Mouse (Mus musculus): ENCODE measurements around the gene D630003M21Rik. TPM values are rescaled to one million over a fixed set of nuclear protein-coding genes. Genes with fewer than 3 reads are reported as not detected.

D630003M21Rik gene
- polyA plus RNA-seq, 1 experiment, result 2.8 TPM

- no peaks in the 10 kb centered on the region for H3K36me3 ChIP-seq (ENCODE audit: control insufficient read depth, insufficient read depth, low read length)
- H3K4me1 ChIP-seq (ENCODE audit: control insufficient read depth, insufficient read depth, low read length), result peaks cover 6% of the 10 kb centered on the region
- H3K27ac ChIP-seq (ENCODE audit: control insufficient read depth, insufficient read depth, low read depth, low read length), result no peak overlapping the region
Measured at GRCm38 (mm10) chr2:158133050-158133449, 96.0 kb downstream of the D630003M21Rik start.

More at GRCm38 (mm10) chr2:158133050-158133449, 96.0 kb downstream of the D630003M21Rik start:
- H3K27me3 ChIP-seq (ENCODE audit: control insufficient read depth, insufficient read depth, low read length), result no peaks in the 10 kb centered on the region
- TF ChIP-seq CTCF (IDR thresholded peaks at IDR 0.05; ENCODE audit: control insufficient read depth, insufficient read depth, insufficient replicate concordance, low read depth, low read length) (no peak), POLR2A (IDR thresholded peaks at IDR 0.05; ENCODE audit: control insufficient read depth, low read depth, low read length) (no peak)
- no peak overlapping the region for H3K4me3 ChIP-seq (ENCODE audit: control insufficient read depth, low read depth, low read length)

Other genes with a start within 250 kb of the D630003M21Rik start
- gene Tti1, start 200.8 kb downstream of the D630003M21Rik start, polyA plus RNA-seq (2012; rRNA removed), result 17.7 and 17.9 TPM in 2 replicates
- 7.2 and 7.3 TPM in 2 replicates for gene Rprd1b, start 200.7 kb downstream of the D630003M21Rik start, polyA plus RNA-seq (2012; rRNA removed)
- 9.5 and 10.0 TPM in 2 replicates for gene Tgm2, start 82.8 kb downstream of the D630003M21Rik start, polyA plus RNA-seq (2012; rRNA removed)
- gene Bpi, start 28.9 kb upstream of the D630003M21Rik start, polyA plus RNA-seq (2012; rRNA removed), result 60.2 and 67.8 TPM in 2 replicates
- gene Lbp, start 77.3 kb upstream of the D630003M21Rik start, polyA plus RNA-seq (2012; rRNA removed), result 14.9 and 17.2 TPM in 2 replicates
- 2.4 and 3.4 TPM in 2 replicates for gene Snhg11, start 146.4 kb upstream of the D630003M21Rik start, polyA plus RNA-seq (2012; rRNA removed)
- gene Ralgapb, start 180.6 kb upstream of the D630003M21Rik start, polyA plus RNA-seq (2012; rRNA removed), result 16.8 and 18.8 TPM in 2 replicates